Mouse (Mus musculus): ENCODE results near the gene Tcf3.

Gene Tcf3

GRCm38 (mm10) chr10:80433513-80434232, at the start of gene Tcf3:
Gene Tcf3, minus strand, starts transcription at chr10:80433647.
- peak; percentile 97 for DNase-seq (ENCODE audit: low spot score)

DNA sequence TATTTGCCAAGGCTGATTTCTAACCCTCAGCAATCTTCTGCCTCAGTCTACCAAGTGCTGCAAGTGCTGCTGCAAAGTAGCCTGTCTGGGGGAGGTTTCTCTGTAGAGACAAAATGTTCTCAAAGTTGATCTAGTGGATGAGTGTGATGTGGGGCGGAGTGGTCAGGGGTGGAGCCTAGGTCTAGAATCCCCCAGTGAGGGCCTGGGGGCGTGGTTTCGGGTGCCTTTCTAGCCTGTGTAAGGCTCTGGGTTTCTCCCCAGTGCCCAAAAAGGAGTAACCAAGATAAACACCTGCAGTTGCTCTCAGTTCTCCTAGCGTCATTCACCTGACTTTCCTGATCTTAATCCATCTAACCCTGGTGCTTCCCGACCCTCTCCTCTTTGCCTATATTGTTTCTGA, 47.6 kb upstream of the Tcf3 start:
- DNase-seq (ENCODE audit: low spot score) = no peak

GRCm38 (mm10) chr10:80478531-80478930, 45.1 kb upstream of the Tcf3 start:
- DNase-seq (ENCODE audit: low spot score) = no peak

DNA sequence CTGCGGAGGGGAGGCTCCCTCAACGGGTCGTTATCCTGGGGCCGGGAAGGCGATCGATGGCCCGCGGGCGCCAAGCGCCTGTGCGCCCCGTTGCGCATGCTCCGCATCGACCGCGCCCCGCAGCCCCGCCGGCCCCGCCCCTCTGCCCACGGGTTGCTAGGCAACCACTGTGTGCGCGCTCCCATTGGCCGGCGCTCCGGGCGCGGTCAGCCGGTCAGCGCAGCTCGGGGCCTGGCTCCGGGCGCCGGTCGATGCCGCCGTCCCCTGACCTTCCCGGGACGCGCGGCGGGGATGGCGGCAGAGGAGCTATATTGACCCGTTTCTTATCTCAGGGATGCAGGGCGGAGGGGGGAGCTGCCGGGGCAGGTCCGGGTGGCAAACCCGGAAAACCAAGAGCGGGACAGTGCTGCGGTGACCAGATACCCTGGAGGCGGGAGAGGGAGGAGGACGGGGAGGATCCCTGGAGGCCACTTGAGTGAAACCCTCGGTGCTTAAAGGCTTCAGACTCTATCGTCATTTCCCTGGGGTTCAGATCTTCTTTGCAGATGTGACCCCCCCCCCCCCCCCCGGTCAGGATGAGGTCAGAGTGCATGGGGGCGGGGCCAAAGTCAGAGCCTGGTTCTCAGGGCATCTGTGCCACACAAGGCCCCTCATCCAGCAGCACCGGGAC, 42.0 kb upstream of the Tcf3 start:
- DNase-seq (ENCODE audit: low spot score) = peak; percentile 84

DNA sequence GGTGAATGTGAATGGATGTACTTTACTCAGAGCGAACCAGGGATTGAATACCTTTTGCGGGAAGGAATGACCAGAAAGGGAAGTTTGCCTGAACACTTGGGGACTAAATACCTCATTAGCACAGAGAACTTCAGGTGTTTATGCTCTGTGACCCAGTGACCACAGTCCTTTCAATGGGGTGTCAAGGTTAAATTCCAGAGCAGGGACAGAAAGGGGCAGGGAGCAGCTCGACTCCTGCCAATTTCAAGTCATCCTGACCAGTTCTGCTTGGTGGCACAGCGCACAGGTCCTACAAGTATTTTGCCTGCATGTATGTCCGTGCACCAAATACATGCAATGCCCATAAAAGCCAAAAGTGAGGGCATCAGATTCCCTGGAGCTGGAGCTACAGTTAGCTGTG, 31.6 kb upstream of the Tcf3 start:
- no peak for DNase-seq (ENCODE audit: low spot score)

DNA sequence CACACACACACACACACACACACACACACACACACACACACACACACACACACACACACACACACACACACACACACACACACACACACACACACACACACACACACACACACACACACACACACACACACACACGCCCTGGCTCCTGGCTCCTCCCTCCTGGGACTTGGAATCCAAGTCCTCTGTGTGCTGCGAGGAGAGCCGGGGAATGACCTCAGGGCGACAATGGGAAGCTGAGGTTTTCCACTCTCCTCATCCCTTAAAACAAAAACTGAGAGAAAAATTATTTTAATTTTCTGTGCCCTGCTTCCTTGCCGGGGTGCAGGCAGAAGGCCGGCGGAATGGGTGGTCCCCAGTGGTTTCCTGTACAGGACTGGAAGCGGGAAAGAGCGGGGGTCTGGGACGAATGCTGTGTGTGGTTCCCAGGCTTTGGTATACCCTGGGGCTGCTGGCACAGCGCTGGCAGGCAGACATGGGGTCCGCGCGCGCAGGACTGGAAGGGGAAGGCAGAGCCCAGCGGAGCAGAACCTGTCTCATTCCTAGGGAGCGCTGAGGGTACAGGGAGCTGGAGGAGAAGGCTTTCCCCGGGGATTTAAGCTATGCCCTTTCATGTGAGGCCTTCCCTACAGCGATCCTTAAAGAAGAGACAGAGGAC, 31.1 kb upstream of the Tcf3 start:
- DNase-seq (ENCODE audit: low spot score) = no peak

DNA sequence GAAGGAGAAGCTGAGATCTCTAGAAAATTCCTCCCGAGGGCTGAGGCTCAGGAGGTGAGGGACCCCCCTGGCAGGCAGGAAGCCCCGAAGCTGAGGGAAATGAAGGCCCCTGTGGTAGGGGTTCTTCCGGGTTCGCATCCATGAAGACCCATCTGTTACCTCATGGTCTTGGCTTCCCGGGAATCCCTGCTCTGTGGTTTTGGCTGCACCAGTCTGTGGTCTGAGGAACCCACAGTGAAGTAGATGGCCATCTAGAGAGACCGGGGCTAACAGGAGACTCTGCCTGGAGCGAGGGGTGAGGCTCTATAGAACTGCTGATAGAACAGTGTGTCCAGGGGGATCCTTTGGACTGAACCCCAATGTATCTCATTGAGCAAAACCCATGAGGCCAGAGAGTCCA, 27.9 kb upstream of the Tcf3 start:
- no peak for DNase-seq (ENCODE audit: low spot score)

GRCm38 (mm10) chr10:80460324-80460723, 26.9 kb upstream of the Tcf3 start:
- no peak for DNase-seq (ENCODE audit: low spot score)

DNA sequence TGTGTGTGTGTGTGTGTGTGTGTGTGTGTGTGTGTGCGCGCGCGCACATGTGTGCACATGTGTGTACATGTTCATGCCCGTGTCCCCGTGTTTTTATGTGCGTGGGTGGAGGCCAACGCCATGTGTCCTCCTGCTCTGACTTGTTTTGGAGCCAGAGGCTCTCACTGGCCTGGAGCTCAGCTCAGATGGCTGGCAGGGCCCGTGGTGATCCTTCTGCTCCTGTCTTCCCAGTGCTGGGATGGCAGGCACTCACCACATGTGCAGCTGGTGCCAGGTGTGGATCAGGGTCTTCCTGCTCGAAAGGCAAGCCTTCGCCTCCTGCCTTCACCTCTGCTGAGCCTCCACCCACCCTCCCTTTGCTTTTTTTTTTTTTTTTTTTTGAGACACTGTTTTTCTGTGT, 26.2 kb upstream of the Tcf3 start:
- DNase-seq (ENCODE audit: low spot score) = no peak

GRCm38 (mm10) chr10:80459236-80459635, 25.8 kb upstream of the Tcf3 start:
- DNase-seq (ENCODE audit: low spot score) = no peak

- DNase-seq (ENCODE audit: low spot score) = no peak
Measured at GRCm38 (mm10) chr10:80455697-80456096, 22.2 kb upstream of the Tcf3 start.

DNA sequence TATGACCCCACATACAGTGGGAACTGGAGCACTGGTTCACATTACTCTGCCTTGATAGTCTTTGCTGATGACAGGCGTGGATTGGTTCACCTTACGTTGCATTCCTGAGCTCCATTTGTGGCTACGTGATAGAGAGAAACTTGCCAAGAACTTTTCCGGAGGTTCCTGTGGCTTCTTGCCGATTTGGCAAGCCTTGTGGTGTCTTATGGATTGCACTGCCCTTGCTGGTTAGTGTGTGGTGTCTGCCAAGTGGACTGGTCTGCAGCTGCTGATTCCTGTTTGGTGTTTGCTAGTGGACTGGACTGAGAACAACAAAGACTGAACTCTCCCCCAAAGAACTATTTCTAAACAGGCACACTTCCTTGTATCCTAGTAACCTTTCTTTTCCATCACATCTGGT, 21.3 kb upstream of the Tcf3 start:
- DNase-seq (ENCODE audit: low spot score) = no peak

DNA sequence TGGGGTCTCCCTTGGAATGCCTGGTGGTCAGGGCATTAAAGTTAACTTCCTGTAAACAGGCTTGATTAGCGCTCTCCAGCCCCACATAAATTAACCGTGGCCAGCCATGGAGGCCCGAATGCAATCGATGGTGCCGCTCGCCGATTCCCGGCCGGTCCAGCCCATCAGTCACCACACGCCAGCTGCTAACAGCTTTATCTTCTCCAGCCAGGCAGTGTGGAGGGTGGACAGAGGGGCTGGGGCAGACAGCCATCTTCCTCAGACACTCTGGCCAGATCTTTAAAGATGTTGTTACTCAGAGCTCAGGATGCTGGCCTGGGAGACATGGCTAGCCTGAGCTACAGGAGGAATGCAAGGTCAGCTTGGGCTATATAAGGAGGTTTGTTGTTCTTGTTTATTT, 20.2 kb upstream of the Tcf3 start:
- peak; percentile 25 for DNase-seq (ENCODE audit: low spot score)

- peak; percentile 61 for DNase-seq (ENCODE audit: low spot score)
Measured at GRCm38 (mm10) chr10:80450599-80450998, 17.2 kb upstream of the Tcf3 start.

DNA sequence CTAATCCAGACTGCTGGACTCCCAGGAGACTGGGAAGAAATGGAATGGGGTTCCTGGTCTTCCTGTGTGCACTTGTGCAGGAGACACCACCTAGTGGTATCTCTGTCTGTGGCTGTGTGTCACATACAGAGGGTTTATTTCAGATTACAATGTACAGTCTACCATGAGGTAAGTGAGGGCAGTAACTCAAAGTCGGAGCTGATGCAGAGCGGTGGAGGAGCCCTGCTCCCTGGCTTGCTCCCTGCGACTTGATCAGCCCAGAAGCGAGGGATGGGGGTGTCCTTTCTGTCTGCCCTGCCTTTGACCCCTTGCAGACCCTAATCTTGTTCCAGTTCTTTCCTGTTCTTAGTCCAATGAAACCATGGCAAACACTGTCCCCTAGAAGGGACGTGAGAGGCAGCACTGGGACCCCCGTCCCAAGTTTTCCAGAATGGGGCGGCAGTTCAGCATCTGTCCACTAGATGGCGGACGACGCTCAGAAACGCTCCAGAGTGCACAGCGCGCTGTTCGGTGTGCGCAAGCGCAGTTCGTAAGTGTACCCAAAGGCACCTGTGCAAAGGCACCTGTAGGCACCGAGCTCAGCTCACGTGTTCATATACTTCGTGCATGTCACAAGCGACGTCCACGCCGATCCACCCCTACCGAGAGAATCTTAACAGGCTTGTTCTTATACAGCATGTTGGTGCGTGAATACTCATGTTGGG, 12.6 kb upstream of the Tcf3 start:
- DNase-seq (ENCODE audit: low spot score) = peak; percentile 57

DNA sequence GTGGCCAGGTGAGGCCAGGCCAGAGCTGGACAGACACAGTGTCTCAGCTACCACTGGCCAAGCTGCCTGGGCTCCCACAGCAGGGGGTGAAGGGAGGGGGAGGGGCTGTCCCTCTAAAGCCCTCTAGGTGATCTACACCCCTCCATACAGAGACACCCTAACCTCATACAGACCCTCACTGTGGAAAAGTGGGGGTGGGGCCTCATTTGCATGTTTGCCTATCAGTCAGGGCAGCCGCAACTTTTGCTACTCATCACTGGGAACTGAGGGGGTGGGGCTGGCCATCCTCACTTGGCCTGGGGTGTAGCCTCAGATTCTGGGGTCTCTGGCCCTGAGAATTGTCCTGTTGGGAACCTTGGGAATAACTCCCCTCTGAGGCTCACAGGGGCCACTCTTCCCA, 11.6 kb upstream of the Tcf3 start:
- no peak for DNase-seq (ENCODE audit: low spot score)

- no peak for DNase-seq (ENCODE audit: low spot score)
Measured at GRCm38 (mm10) chr10:80444339-80445045, 11.0 kb upstream of the Tcf3 start.

- no peak for DNase-seq (ENCODE audit: low spot score)
Measured at GRCm38 (mm10) chr10:80443575-80444278, 10.3 kb upstream of the Tcf3 start.

GRCm38 (mm10) chr10:80442989-80443388, 9.5 kb upstream of the Tcf3 start:
- DNase-seq (ENCODE audit: low spot score) = no peak

- DNase-seq (ENCODE audit: low spot score) = no peak
Measured at GRCm38 (mm10) chr10:80441598-80441997, 8.2 kb upstream of the Tcf3 start.

DNA sequence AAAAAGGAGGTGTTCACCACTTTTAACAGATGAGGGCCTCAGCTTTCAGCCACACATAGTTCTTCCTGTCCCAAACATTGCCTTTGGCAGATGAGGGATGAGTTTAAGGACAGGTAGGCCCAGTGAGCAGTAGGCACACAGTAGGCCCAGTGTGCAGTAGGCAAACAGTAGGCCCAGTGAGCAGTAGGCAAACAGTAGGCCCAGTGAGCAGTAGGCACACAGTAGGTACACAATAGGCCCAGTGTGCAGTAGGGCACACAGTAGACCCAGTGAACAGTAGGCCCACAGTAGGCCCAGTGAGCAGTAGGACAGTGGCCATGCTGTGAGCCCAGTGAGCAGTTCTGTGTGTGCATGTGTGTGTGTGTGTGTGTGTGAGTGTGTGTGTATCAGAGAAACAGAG, 6.6 kb upstream of the Tcf3 start:
- no peak for DNase-seq (ENCODE audit: low spot score)
